Mouse (Mus musculus) limb, embryonic 11.5 days (tissue): ENCODE results near the gene Scyl3. TPM values are rescaled to one million over a fixed set of nuclear protein-coding genes. Genes with fewer than 3 reads are reported as not detected.

Experiments
- ATAC-seq: fragments of 200-750 bp; cut with Nextera tagmentation; 2 replicates; pipeline ENCODE4 v1.8.0; 2017; ENCODE audit warnings: low read depth; ENCODE audit not compliant: insufficient number of reproducible peaks, low FRiP score, low TSS enrichment
- DNase-seq: peaks from one replicate; pipeline ENCODE4 v3.0.0-alpha.2; 2015; ENCODE audit warnings: low spot score
- H3K27ac ChIP-seq: fragments of 300-500 bp; sonication (generic); replicated peaks from 2 replicates; pipeline ENCODE4 v1.5.1; 2014; ENCODE audit warnings: low read depth, mild to moderate bottlenecking, low read length
- H3K27me3 ChIP-seq: fragments of 300-500 bp; sonication (generic); 2 replicates; pipeline ENCODE4 v1.6.1; 2014; ENCODE audit warnings: mild to moderate bottlenecking, low read length, mixed read lengths; ENCODE audit not compliant: control insufficient read depth, insufficient read depth
- H3K36me3 ChIP-seq: fragments of 300-500 bp; sonication (generic); 2 replicates; pipeline ENCODE4 v1.6.1; 2014; ENCODE audit warnings: mild to moderate bottlenecking, low read length, moderate library complexity, mixed read lengths; ENCODE audit not compliant: control insufficient read depth, insufficient read depth
- H3K4me1 ChIP-seq: fragments of 300-500 bp; sonication (generic); 2 replicates; pipeline ENCODE4 v1.6.1; 2014; ENCODE audit warnings: low read length, mixed read lengths; ENCODE audit not compliant: control insufficient read depth, insufficient read depth
- H3K4me2 ChIP-seq: fragments of 300-500 bp; sonication (generic); 2 replicates; pipeline ENCODE4 v1.6.1; 2014; ENCODE audit warnings: low read depth, mild to moderate bottlenecking, moderate library complexity; ENCODE audit not compliant: severe bottlenecking
- H3K4me3 ChIP-seq: fragments of 300-500 bp; sonication (generic); 2 replicates; pipeline ENCODE4 v1.5.1; 2014; ENCODE audit warnings: low read depth, low read length
- H3K9ac ChIP-seq: fragments of 300-500 bp; sonication (generic); 2 replicates; pipeline ENCODE4 v1.6.1; 2014; ENCODE audit warnings: mild to moderate bottlenecking, low read length
- H3K9me3 ChIP-seq: fragments of 300-500 bp; sonication (generic); 2 replicates; pipeline ENCODE4 v1.6.1; 2016; ENCODE audit warnings: low read length; ENCODE audit not compliant: control insufficient read depth
- WGBS: fragments of 180-500 bp; shearing (Covaris S2); extraction: QIAGEN DNeasy Blood & Tissue Kit; methylation state at CpG from one replicate; pipeline ENCODE4 v1.1.7; 2014; 5-methylcytosine and 5-hydroxymethylcytosine counted together
- polyA plus RNA-seq: library from polyadenylated mRNA; unstranded; fragments of >200 nt; fragmentation: Nextera tagmentation; extraction: Ambion mirVana; gene quantifications from 2 replicates; pipeline ENCODE4 v1.2.1, GENCODE M21; 2014

Scyl3 gene
- polyA plus RNA-seq, 1 experiment from 2014 or later = 19.9 TPM

- WGBS = 89% methylated on average over 1 of the region's 1 CpGs
- Histone ChIP-seq H3K4me2 (no peak overlapping the region), H3K9ac (no peak overlapping the region), H3K27me3 (no peaks in the 10 kb centered on the region), H3K4me1 (no peaks in the 10 kb centered on the region), H3K36me3 (peaks cover 6% of the 10 kb centered on the region; the same call in 1 of the 2 replicates), H3K4me3 (no peak overlapping the region), H3K27ac (no peak overlapping the region), H3K9me3 (no peaks in the 10 kb centered on the region)
- no peak for DNase-seq
- no peak for ATAC-seq
Observed at GRCm38 (mm10) chr1:163976515-163976914, 47.6 kb downstream of the Scyl3 start.

- no peak for ATAC-seq
- Histone ChIP-seq H3K27me3 (no peaks in the 10 kb centered on the region), H3K4me3 (no peak overlapping the region), H3K27ac (no peak overlapping the region), H3K9ac (no peak overlapping the region), H3K4me1 (0 out of 2 replicates have a peak, but pooled peaks cover 3% of the 10 kb centered on the region), H3K9me3 (no peaks in the 10 kb centered on the region), H3K4me2 (no peak overlapping the region), H3K36me3 (no peaks in the 10 kb centered on the region)
- 91% methylated on average over 4 of the region's 4 CpGs for WGBS
- no peak for DNase-seq
Observed at GRCm38 (mm10) chr1:163992371-163992770, 63.5 kb downstream of the Scyl3 start.

GRCm38 (mm10) chr1:163994173-163994720 is 65.3 kb downstream of the Scyl3 start:
- Histone ChIP-seq H3K9me3 (no peaks in the 10 kb centered on the region), H3K36me3 (no peaks in the 10 kb centered on the region), H3K4me3 (peak overlapping the region; percentile 77), H3K27me3 (no peaks in the 10 kb centered on the region), H3K27ac (no peak overlapping the region), H3K9ac (peak overlapping the region; percentile 77), H3K4me1 (0 out of 2 replicates have a peak, but pooled peaks cover 3% of the 10 kb centered on the region), H3K4me2 (peak overlapping the region; percentile 41)
- ATAC-seq (peak; percentile 7; the same call in 1 of the 2 replicates), DNase-seq (no peak)
- WGBS = 1% methylated on average over 38 of the region's 38 CpGs

- WGBS = 4% methylated on average over 43 of the region's 43 CpGs
- peak; percentile 96 for DNase-seq
- Histone ChIP-seq H3K4me1 (0 out of 2 replicates have a peak, but pooled peaks cover 3% of the 10 kb centered on the region), H3K4me2 (peak within 1 kb of the TSS; percentile 55), H3K4me3 (peak within 1 kb of the TSS; percentile 77), H3K9ac (peak within 1 kb of the TSS; percentile 77), H3K27ac (no peak within 1 kb of the TSS), H3K27me3 (no peaks in the 10 kb centered on the region), H3K36me3 (no peaks in the 10 kb centered on the region), H3K9me3 (no peaks in the 10 kb centered on the region)
- peak; percentile 97 for ATAC-seq
Observed at GRCm38 (mm10) chr1:163994721-163995608, 66.1 kb downstream of the Scyl3 start, which contains the start of the genes BC055324 and Mettl18. TSS of gene BC055324 (minus strand) at chr1:163994796. TSS of gene Mettl18 (plus strand) at chr1:163994889.

- no peak overlapping the region for H3K27ac ChIP-seq
- peak overlapping the region; percentile 55; the same call in 1 of the 2 replicates for H3K4me2 ChIP-seq
- 0 out of 2 replicates have a peak overlapping the region, but pooled peaks have one; percentile 77 for H3K9ac ChIP-seq
- H3K4me3 ChIP-seq = no peak overlapping the region
- DNase-seq = no peak
- H3K27me3 ChIP-seq = no peaks in the 10 kb centered on the region
- 86% methylated on average over 1 of the region's 2 CpGs for WGBS
- H3K36me3 ChIP-seq = no peaks in the 10 kb centered on the region
- H3K4me1 ChIP-seq = 0 out of 2 replicates have a peak, but pooled peaks cover 3% of the 10 kb centered on the region
- ATAC-seq = no peak
- H3K9me3 ChIP-seq = no peaks in the 10 kb centered on the region
Observed at GRCm38 (mm10) chr1:163995609-163995913, 66.7 kb downstream of the Scyl3 start.

GRCm38 (mm10) chr1:164001831-164002452 is 73.0 kb downstream of the Scyl3 start:
- Histone ChIP-seq H3K4me1 (no peaks in the 10 kb centered on the region), H3K36me3 (no peaks in the 10 kb centered on the region), H3K4me2 (no peak overlapping the region), H3K27ac (no peak overlapping the region), H3K9me3 (no peaks in the 10 kb centered on the region), H3K27me3 (no peaks in the 10 kb centered on the region), H3K9ac (no peak overlapping the region), H3K4me3 (no peak overlapping the region)
- 76% methylated on average over 6 of the region's 6 CpGs for WGBS
- DNase-seq (no peak), ATAC-seq (no peak)

- WGBS = 80% methylated on average over 3 of the region's 3 CpGs
- H3K27ac ChIP-seq = no peak overlapping the region
- H3K4me2 ChIP-seq = no peak overlapping the region
- H3K9me3 ChIP-seq = no peaks in the 10 kb centered on the region
- no peaks in the 10 kb centered on the region for H3K27me3 ChIP-seq
- H3K4me1 ChIP-seq = no peaks in the 10 kb centered on the region
- no peak overlapping the region for H3K9ac ChIP-seq
- H3K36me3 ChIP-seq = no peaks in the 10 kb centered on the region
- H3K4me3 ChIP-seq = no peak overlapping the region
- ATAC-seq (no peak), DNase-seq (no peak)
Observed at GRCm38 (mm10) chr1:164004311-164004710, 75.4 kb downstream of the Scyl3 start.
